Mouse (Mus musculus): Measurements from ENCODE around the gene Nfatc4. TPM values are rescaled to one million over a fixed set of nuclear protein-coding genes. Genes with fewer than 3 reads are reported as not detected.

The Nfatc4 gene
- polyA plus RNA-seq, 1 experiment from 2014 or later: 17.0 TPM

- ATAC-seq: no peak
- no peak overlapping the region for H3K4me3 ChIP-seq
- no peak overlapping the region for H3K27ac ChIP-seq
- H3K4me2 ChIP-seq: no peak overlapping the region
- H3K36me3 ChIP-seq (ENCODE audit: poor library complexity, severe bottlenecking): no peaks in the 10 kb centered on the region
- peaks cover 18% of the 10 kb centered on the region for H3K4me1 ChIP-seq
- 88% methylated on average over 8 of the region's 8 CpGs for WGBS
- H3K9ac ChIP-seq: no peak overlapping the region
- H3K27me3 ChIP-seq: no peaks in the 10 kb centered on the region
- no peaks in the 10 kb centered on the region for H3K9me3 ChIP-seq (replicated peaks)
Observed at GRCm38 (mm10) chr14:55880982-55881381, 58.0 kb downstream of the Nfatc4 start.

- Histone ChIP-seq H3K4me1 (peaks cover 27% of the 10 kb centered on the region), H3K4me2 (no peak overlapping the region), H3K36me3 (ENCODE audit: poor library complexity, severe bottlenecking) (peaks cover 9% of the 10 kb centered on the region), H3K27me3 (no peaks in the 10 kb centered on the region), H3K9me3 (replicated peaks) (no peaks in the 10 kb centered on the region), H3K9ac (no peak overlapping the region), H3K4me3 (no peak overlapping the region), H3K27ac (no peak overlapping the region)
- WGBS: 68% methylated on average over 6 of the region's 6 CpGs
- ATAC-seq: no peak
Observed at GRCm38 (mm10) chr14:55882171-55882641, 59.3 kb downstream of the Nfatc4 start.

GRCm38 (mm10) chr14:55883149-55883661 is 60.3 kb downstream of the Nfatc4 start:
- no peak for ATAC-seq
- H3K4me2 ChIP-seq: no peak overlapping the region
- WGBS: 95% methylated on average over 13 of the region's 13 CpGs

More at GRCm38 (mm10) chr14:55883149-55883661, 60.3 kb downstream of the Nfatc4 start:
- no peaks in the 10 kb centered on the region for H3K9me3 ChIP-seq (replicated peaks)
- H3K36me3 ChIP-seq (ENCODE audit: poor library complexity, severe bottlenecking): peaks cover 19% of the 10 kb centered on the region
- no peaks in the 10 kb centered on the region for H3K27me3 ChIP-seq
- H3K4me3 ChIP-seq: no peak overlapping the region
- H3K4me1 ChIP-seq: peaks cover 27% of the 10 kb centered on the region
- H3K9ac ChIP-seq: no peak overlapping the region
- H3K27ac ChIP-seq: no peak overlapping the region

Other genes with a start within 250 kb of the Nfatc4 start
- not detected in 2 replicates for gene Fitm1, start 247.5 kb upstream of the Nfatc4 start, polyA plus RNA-seq (2015; fragmentation: Nextera tagmentation; extraction: Ambion mirVana)
- gene Psme1, start 245.0 kb upstream of the Nfatc4 start, polyA plus RNA-seq (2015; fragmentation: Nextera tagmentation; extraction: Ambion mirVana): 154 and 156 TPM in 2 replicates
- gene Emc9, start 237.8 kb upstream of the Nfatc4 start, polyA plus RNA-seq (2015; fragmentation: Nextera tagmentation; extraction: Ambion mirVana): 8.2 and 8.8 TPM in 2 replicates
- 200 and 206 TPM in 2 replicates for gene Psme2, start 232.0 kb upstream of the Nfatc4 start, polyA plus RNA-seq (2015; fragmentation: Nextera tagmentation; extraction: Ambion mirVana)
- gene Rnf31, start 231.4 kb upstream of the Nfatc4 start, polyA plus RNA-seq (2015; fragmentation: Nextera tagmentation; extraction: Ambion mirVana): 13.3 and 22.0 TPM in 2 replicates
- 6.9 and 7.2 TPM in 2 replicates for gene Irf9, start 219.6 kb upstream of the Nfatc4 start, polyA plus RNA-seq (2015; fragmentation: Nextera tagmentation; extraction: Ambion mirVana)
- 7.9 and 9.3 TPM in 2 replicates for gene Rec8, start 205.1 kb upstream of the Nfatc4 start, polyA plus RNA-seq (2015; fragmentation: Nextera tagmentation; extraction: Ambion mirVana)
- 65.5 and 76.0 TPM in 2 replicates for gene Ipo4, start 187.2 kb upstream of the Nfatc4 start, polyA plus RNA-seq (2015; fragmentation: Nextera tagmentation; extraction: Ambion mirVana)
- gene Gm49378, start 185.2 kb upstream of the Nfatc4 start, polyA plus RNA-seq (2015; fragmentation: Nextera tagmentation; extraction: Ambion mirVana): 1.1 and 1.5 TPM in 2 replicates
- 64.3 and 71.3 TPM in 2 replicates for gene Tm9sf1, start 179.3 kb upstream of the Nfatc4 start, polyA plus RNA-seq (2015; fragmentation: Nextera tagmentation; extraction: Ambion mirVana)
- gene Tssk4, start 173.0 kb upstream of the Nfatc4 start, polyA plus RNA-seq (2015; fragmentation: Nextera tagmentation; extraction: Ambion mirVana): 0.57 and 0.67 TPM in 2 replicates
- gene Mdp1, start 162.6 kb upstream of the Nfatc4 start, polyA plus RNA-seq (2015; fragmentation: Nextera tagmentation; extraction: Ambion mirVana): 66.3 and 70.1 TPM in 2 replicates
- 57.5 and 60.4 TPM in 2 replicates for gene Gmpr2, start 151.2 kb upstream of the Nfatc4 start, polyA plus RNA-seq (2015; fragmentation: Nextera tagmentation; extraction: Ambion mirVana)
- gene Nedd8, start 151.0 kb upstream of the Nfatc4 start, polyA plus RNA-seq (2015; fragmentation: Nextera tagmentation; extraction: Ambion mirVana): 665 and 692 TPM in 2 replicates
- gene Tinf2, start 141.3 kb upstream of the Nfatc4 start, polyA plus RNA-seq (2015; fragmentation: Nextera tagmentation; extraction: Ambion mirVana): 45.1 and 51.6 TPM in 2 replicates
- gene Tgm1, start 109.2 kb upstream of the Nfatc4 start, polyA plus RNA-seq (2015; fragmentation: Nextera tagmentation; extraction: Ambion mirVana): 0.13 and 0.21 TPM in 2 replicates
- gene Rabggta, start 100.9 kb upstream of the Nfatc4 start, polyA plus RNA-seq (2015; fragmentation: Nextera tagmentation; extraction: Ambion mirVana): 33.5 and 37.8 TPM in 2 replicates
- gene Dhrs1, start 77.5 kb upstream of the Nfatc4 start, polyA plus RNA-seq (2015; fragmentation: Nextera tagmentation; extraction: Ambion mirVana): 77.1 and 78.8 TPM in 2 replicates
- 44.4 and 46.4 TPM in 2 replicates for gene Nop9, start 77.5 kb upstream of the Nfatc4 start, polyA plus RNA-seq (2015; fragmentation: Nextera tagmentation; extraction: Ambion mirVana)
- 0.20 and 0.23 TPM in 2 replicates for gene Cideb, start 64.7 kb upstream of the Nfatc4 start, polyA plus RNA-seq (2015; fragmentation: Nextera tagmentation; extraction: Ambion mirVana)
- 0.18 and 0.29 TPM in 2 replicates for gene Ltb4r2, start 61.7 kb upstream of the Nfatc4 start, polyA plus RNA-seq (2015; fragmentation: Nextera tagmentation; extraction: Ambion mirVana)
- gene Ltb4r1, start 57.2 kb upstream of the Nfatc4 start, polyA plus RNA-seq (2015; fragmentation: Nextera tagmentation; extraction: Ambion mirVana): 0.45 TPM in 1 of 2 replicates, not detected in the other
- 3.6 and 5.4 TPM in 2 replicates for gene Adcy4, start 39.0 kb upstream of the Nfatc4 start, polyA plus RNA-seq (2015; fragmentation: Nextera tagmentation; extraction: Ambion mirVana)
- 2.1 and 2.4 TPM in 2 replicates for gene Ripk3, start 34.3 kb upstream of the Nfatc4 start, polyA plus RNA-seq (2015; fragmentation: Nextera tagmentation; extraction: Ambion mirVana)
- gene Nynrin, start 30.9 kb downstream of the Nfatc4 start, polyA plus RNA-seq (2015; fragmentation: Nextera tagmentation; extraction: Ambion mirVana): 9.3 and 12.4 TPM in 2 replicates
- gene Cbln3, start 61.2 kb downstream of the Nfatc4 start, polyA plus RNA-seq (2015; fragmentation: Nextera tagmentation; extraction: Ambion mirVana): 0.08 and 0.18 TPM in 2 replicates
- 9.6 and 10.8 TPM in 2 replicates for gene Khnyn, start 61.8 kb downstream of the Nfatc4 start, polyA plus RNA-seq (2015; fragmentation: Nextera tagmentation; extraction: Ambion mirVana)
- gene Sdr39u1, start 77.1 kb downstream of the Nfatc4 start, polyA plus RNA-seq (2015; fragmentation: Nextera tagmentation; extraction: Ambion mirVana): 71.0 and 72.3 TPM in 2 replicates
- not detected in 2 replicates for gene Cma1, start 121.5 kb downstream of the Nfatc4 start, polyA plus RNA-seq (2015; fragmentation: Nextera tagmentation; extraction: Ambion mirVana)
- not detected in 2 replicates for gene Cma2, start 127.8 kb downstream of the Nfatc4 start, polyA plus RNA-seq (2015; fragmentation: Nextera tagmentation; extraction: Ambion mirVana)
- gene Mcpt1, start 194.8 kb downstream of the Nfatc4 start, polyA plus RNA-seq (2015; fragmentation: Nextera tagmentation; extraction: Ambion mirVana): not detected in 2 replicates
- gene Mcpt9, start 207.4 kb downstream of the Nfatc4 start, polyA plus RNA-seq (2015; fragmentation: Nextera tagmentation; extraction: Ambion mirVana): not detected in 2 replicates
- gene Mcpt2, start 218.9 kb downstream of the Nfatc4 start, polyA plus RNA-seq (2015; fragmentation: Nextera tagmentation; extraction: Ambion mirVana): not detected in 2 replicates
- gene Mcpt4, start 239.2 kb downstream of the Nfatc4 start, polyA plus RNA-seq (2015; fragmentation: Nextera tagmentation; extraction: Ambion mirVana): not detected in 2 replicates

Data from forebrain, embryonic 13.5 days (tissue).